Mouse (Mus musculus): ENCODE results near the gene Loxl3. TPM values are rescaled to one million over a fixed set of nuclear protein-coding genes. Genes with fewer than 3 reads are reported as not detected.

The Loxl3 gene
- polyA plus RNA-seq, 1 experiment from 2014 or later = 12.8 TPM

DNA sequence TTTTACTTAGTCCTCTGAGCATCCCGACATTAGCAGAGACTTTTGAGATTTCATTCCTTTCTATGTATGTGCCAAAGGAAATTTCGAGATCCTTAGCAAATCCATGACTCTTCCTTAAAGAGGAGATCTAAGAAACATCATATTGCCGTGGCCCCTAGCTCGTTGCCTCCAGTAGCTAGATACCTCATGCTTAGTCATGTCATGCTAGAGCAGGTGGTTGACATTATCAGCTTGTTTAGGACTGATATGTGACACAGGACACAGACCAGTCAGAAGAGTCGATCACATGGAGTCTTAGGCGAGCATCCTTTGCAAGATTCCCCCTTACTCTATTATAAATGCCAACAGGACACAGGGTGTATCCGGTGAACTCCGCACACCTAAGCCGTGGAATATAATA, 11.0 kb upstream of the Loxl3 start:
- H3K27ac ChIP-seq = no peak overlapping the region
- no peak for DNase-seq (ENCODE audit: low spot score)
- no peaks in the 10 kb centered on the region for H3K36me3 ChIP-seq
- peaks cover 13% of the 10 kb centered on the region for H3K4me1 ChIP-seq
- no peak overlapping the region for H3K4me3 ChIP-seq
- H3K9me3 ChIP-seq (replicated peaks) = no peaks in the 10 kb centered on the region
- WGBS = 87% methylated on average over 9 of the region's 9 CpGs
- peaks cover 12% of the 10 kb centered on the region for H3K27me3 ChIP-seq (ENCODE audit: low read depth, poor library complexity, severe bottlenecking)

DNA sequence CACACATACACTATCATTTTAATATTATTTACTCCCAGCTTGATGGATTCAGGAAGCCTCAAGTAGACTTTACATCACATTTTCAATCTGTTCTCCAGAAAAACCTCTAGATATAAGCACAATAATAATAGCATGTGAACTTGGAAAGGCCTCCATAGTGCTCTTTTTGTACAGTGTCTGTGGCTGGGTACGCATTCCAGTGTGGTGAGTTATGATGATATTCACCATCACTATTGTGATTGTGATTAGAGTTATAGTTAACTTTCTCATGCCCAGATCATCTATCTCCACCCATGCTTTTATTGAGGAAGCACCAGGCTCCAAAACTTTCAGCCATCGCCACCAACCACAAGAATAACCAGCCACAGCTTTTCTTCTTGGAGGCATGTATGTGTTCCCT, 10.2 kb upstream of the Loxl3 start:
- Histone ChIP-seq H3K4me1 (peaks cover 14% of the 10 kb centered on the region), H3K9me3 (replicated peaks) (no peaks in the 10 kb centered on the region), H3K27ac (no peak overlapping the region), H3K36me3 (no peaks in the 10 kb centered on the region), H3K27me3 (ENCODE audit: low read depth, poor library complexity, severe bottlenecking) (peaks cover 20% of the 10 kb centered on the region), H3K4me3 (no peak overlapping the region)
- 98% methylated on average over 2 of the region's 2 CpGs for WGBS
- DNase-seq (ENCODE audit: low spot score) = no peak

DNA sequence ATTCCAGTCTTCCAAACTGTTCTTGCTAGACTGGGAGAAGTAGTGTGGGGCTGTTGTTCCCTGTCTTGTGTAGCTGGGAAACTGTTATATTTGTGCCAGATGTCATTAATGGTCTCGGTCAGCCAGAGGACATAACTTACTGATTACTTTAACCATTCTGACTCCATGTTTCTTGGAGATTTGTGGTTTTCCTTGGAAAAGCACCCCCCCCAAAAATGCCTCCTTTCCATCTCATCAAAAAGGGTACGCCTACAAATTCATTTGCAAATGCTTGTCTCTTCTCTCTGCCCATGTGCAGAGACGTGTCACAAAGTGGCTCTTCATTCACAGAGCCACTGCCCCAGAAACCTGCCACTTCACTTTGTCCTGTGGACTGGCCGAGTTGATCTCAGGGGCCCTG, 9.6 kb upstream of the Loxl3 start:
- Histone ChIP-seq H3K36me3 (no peaks in the 10 kb centered on the region), H3K27ac (no peak overlapping the region), H3K9me3 (replicated peaks) (no peaks in the 10 kb centered on the region), H3K27me3 (ENCODE audit: low read depth, poor library complexity, severe bottlenecking) (peaks cover 26% of the 10 kb centered on the region), H3K4me1 (peaks cover 14% of the 10 kb centered on the region), H3K4me3 (no peak overlapping the region)
- DNase-seq (ENCODE audit: low spot score) = no peak
- 78% methylated on average over 4 of the region's 4 CpGs for WGBS

DNA sequence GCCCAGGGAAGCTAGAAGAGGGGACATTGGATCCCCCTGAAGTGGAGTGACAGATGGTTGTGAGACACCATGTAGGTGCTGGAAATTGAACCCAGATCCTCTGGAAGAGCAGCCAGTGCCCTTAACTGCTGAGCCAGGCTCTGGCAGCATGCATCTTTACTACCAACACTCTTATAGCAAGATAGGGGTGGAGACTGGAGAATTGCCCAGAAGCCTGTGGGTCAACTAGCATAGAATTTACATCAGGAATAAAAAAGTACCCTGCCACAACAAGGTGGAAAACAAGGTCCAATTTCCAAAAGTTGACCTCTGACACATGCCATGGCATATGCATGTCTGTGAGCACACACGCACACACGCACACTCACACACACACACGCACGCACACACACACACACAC, 8.8 kb upstream of the Loxl3 start:
- DNase-seq (ENCODE audit: low spot score) = no peak
- Histone ChIP-seq H3K9me3 (replicated peaks) (no peaks in the 10 kb centered on the region), H3K27me3 (ENCODE audit: low read depth, poor library complexity, severe bottlenecking) (peaks cover 34% of the 10 kb centered on the region), H3K4me3 (no peak overlapping the region), H3K36me3 (no peaks in the 10 kb centered on the region), H3K4me1 (peaks cover 14% of the 10 kb centered on the region), H3K27ac (no peak overlapping the region)
- 86% methylated on average over 4 of the region's 4 CpGs for WGBS

DNA sequence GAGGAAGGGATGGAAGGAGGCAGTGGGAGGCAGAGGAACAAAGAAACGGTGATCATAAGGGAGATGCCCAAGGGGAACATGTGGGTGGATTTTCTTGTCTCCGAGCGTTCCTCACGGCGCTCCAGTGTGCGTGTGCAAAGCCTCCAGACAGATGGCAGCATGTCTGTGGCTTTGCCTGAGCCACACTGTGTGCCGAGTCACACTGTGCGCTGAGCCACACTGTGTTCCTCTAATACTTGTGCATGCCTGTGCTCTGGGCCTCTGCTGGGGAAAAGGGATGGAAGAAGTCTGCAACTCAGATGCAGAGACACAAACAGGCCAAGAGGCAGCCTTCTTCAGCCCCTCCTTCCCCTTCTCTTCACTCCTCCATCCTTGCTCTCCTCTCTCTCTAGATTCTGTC, 6.7 kb upstream of the Loxl3 start:
- H3K4me3 ChIP-seq = no peak overlapping the region
- no peaks in the 10 kb centered on the region for H3K36me3 ChIP-seq
- H3K27me3 ChIP-seq (ENCODE audit: low read depth, poor library complexity, severe bottlenecking) = peaks cover 55% of the 10 kb centered on the region
- 84% methylated on average over 8 of the region's 8 CpGs for WGBS
- peak overlapping the region; percentile 43 for H3K27ac ChIP-seq
- peaks cover 23% of the 10 kb centered on the region for H3K4me1 ChIP-seq
- no peaks in the 10 kb centered on the region for H3K9me3 ChIP-seq (replicated peaks)
- DNase-seq (ENCODE audit: low spot score) = no peak

DNA sequence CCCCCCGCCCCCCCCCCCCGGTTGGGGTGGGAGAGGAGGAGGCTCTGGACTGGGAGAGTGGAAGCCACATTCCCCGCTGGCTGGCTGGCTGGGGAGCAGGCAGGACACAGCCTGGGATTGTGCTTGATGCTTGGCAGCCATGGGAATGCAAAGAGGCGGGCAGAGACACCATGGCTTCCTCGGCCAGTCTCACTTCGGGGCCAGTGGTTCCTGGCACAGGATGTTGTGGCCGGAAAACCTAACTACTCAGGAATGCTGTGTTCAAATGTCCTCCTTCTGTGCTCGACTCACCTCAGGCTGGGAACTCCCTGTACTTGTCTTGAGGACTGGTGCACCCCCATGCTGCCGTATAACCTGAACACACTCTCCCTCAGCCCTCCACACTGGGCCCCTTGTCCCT, 6.3 kb upstream of the Loxl3 start:
- Histone ChIP-seq H3K4me3 (no peak overlapping the region), H3K4me1 (peaks cover 28% of the 10 kb centered on the region), H3K9me3 (replicated peaks) (no peaks in the 10 kb centered on the region), H3K27me3 (ENCODE audit: low read depth, poor library complexity, severe bottlenecking) (peaks cover 59% of the 10 kb centered on the region), H3K36me3 (no peaks in the 10 kb centered on the region), H3K27ac (peak overlapping the region; percentile 43)
- 54% methylated on average over 7 of the region's 9 CpGs for WGBS
- no peak for DNase-seq (ENCODE audit: low spot score)

DNA sequence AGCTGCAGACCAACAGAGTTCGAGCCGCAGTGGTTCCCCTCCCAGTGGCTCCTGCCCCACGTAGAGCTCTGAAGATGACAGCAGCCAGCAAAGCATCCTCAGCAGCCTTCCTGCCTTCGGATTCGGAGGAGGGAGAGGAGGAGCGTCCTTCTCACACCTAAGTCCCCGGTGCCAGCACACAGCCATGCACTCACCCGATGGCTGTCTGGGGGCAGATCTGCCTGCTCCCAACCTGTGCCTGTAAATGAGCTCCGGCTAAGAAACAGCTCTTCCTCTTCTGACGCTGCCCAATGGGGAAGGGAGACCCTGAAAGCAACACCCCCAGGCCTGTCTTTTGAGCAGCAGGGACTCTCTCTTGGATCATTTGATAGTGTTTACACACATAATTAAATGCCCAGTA, 4.2 kb upstream of the Loxl3 start:
- WGBS = 16% methylated on average over 10 of the region's 10 CpGs
- Histone ChIP-seq H3K36me3 (no peaks in the 10 kb centered on the region), H3K27ac (no peak overlapping the region), H3K27me3 (ENCODE audit: low read depth, poor library complexity, severe bottlenecking) (peaks cover 64% of the 10 kb centered on the region), H3K4me3 (no peak overlapping the region), H3K4me1 (peaks cover 41% of the 10 kb centered on the region), H3K9me3 (replicated peaks) (no peaks in the 10 kb centered on the region)
- no peak for DNase-seq (ENCODE audit: low spot score)

DNA sequence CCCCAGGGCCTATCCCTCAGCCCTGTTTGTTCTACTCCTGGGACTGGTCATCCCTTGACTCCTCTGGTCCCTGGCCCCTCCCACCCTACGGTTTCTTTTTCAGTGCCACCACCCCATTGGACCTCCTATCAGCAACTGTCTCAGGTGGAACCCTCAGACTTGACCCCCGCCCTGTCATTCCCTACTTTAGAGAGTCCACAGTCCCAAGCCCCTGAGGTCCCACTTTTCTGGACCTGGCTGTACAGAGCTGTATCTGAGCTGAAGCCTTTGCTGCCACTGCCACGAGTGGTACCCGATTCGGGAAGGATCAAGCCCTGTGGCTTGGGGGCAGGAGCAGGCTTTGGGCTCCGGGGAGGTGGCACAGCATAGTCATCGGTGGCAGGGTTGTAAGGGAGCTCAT, 2.9 kb upstream of the Loxl3 start:
- Histone ChIP-seq H3K4me1 (peaks cover 49% of the 10 kb centered on the region), H3K36me3 (no peaks in the 10 kb centered on the region), H3K27ac (no peak overlapping the region), H3K4me3 (no peak overlapping the region), H3K9me3 (replicated peaks) (no peaks in the 10 kb centered on the region), H3K27me3 (ENCODE audit: low read depth, poor library complexity, severe bottlenecking) (peaks cover 78% of the 10 kb centered on the region)
- DNase-seq (ENCODE audit: low spot score) = no peak
- 62% methylated on average over 7 of the region's 7 CpGs for WGBS

DNA sequence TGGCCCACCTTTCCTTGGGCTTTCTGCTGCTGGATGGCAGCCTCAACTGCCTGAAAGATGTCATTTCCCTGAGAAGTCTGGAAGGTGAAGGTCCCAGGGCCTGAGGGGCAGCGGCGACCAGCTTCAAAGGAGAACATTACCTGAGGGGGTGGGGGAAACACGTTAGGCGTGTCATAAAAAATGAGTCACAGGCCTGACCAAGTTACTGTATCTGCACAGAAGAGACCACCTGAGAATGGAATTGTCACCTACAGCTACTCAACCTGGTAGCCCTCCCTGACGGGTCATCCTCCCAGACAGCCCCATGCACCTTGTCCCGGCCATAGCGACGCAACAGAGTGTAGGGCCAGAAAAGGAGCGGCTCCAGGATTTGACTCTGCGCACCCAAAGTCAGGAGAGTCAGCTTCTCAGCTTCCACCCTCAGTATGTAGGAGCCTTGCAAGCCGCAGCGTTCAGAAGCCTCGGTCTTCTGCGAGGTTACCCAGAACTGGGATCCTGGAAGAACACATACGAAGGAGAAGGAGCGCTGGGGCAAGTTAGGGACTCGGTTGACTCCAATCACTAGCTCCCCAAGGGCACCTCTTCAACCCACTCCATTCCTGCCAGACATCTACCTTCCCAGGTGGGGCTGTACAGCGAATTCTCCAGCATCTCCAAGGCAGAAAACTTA, 1.9 kb upstream of the Loxl3 start:
- Histone ChIP-seq H3K4me3 (peak overlapping the region; percentile 66), H3K27ac (peak overlapping the region; percentile 88; the same call in 1 of the 2 replicates), H3K27me3 (ENCODE audit: low read depth, poor library complexity, severe bottlenecking) (peaks cover 83% of the 10 kb centered on the region), H3K9me3 (replicated peaks) (no peaks in the 10 kb centered on the region), H3K36me3 (no peaks in the 10 kb centered on the region), H3K4me1 (peaks cover 49% of the 10 kb centered on the region)
- DNase-seq (ENCODE audit: low spot score) = no peak
- 14% methylated on average over 18 of the region's 18 CpGs for WGBS

DNA sequence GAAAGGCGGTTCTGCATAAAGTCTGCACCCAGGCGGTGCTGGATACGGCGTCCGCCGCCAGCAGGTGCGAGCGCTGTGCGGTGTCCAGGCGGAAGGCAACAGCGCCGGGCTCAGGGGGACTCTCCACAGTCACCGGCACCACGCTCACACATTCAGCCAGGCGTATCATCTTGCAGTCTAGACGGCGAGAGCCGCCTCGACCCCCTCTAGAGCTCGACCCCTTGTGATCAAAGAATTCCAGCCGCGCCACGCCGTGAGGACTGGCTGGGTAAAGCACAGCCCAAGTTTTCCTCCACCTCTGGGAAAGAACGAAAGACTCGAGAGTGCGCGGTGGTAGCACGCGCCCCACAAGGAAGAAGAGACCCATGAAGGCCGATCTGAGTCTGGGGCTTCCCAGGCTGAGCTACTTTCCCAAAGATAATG, 1.2 kb upstream of the Loxl3 start:
- Histone ChIP-seq H3K4me1 (peaks cover 43% of the 10 kb centered on the region), H3K27me3 (ENCODE audit: low read depth, poor library complexity, severe bottlenecking) (peaks cover 83% of the 10 kb centered on the region), H3K9me3 (replicated peaks) (no peaks in the 10 kb centered on the region), H3K36me3 (no peaks in the 10 kb centered on the region), H3K27ac (peak overlapping the region; percentile 88), H3K4me3 (peak overlapping the region; percentile 66)
- WGBS = under 1% methylated on average over 31 of the region's 31 CpGs
- DNase-seq (ENCODE audit: low spot score) = peak; percentile 74

DNA sequence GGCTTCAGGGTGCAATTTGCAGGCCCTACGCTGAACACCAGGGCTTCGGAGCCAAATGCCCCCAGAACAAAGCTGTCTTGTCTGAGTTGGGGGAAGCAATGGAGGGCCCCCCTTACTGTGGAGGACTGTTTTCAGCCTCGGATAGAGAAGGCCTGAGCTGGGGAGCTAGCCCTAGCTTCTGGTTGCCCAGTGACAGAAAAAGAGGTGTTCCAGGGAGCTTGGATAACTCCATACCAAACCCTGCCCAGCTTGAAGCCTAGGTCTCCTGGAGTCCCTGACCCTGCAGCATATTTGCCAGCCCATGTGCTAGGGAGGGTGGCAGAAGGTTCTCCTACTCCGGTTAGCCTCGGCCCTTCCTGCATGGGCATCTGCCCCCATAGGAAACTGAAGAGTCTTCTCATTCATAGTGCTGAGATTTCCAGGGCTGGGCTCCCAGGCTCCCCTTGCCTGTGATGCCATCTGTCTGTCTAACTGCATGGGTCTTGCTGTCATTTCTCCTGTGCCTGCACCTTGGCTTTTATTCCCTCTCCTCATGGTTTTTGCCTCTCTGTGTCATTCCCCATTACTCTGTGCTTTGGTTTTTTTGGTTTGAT, 586 bp downstream of the Loxl3 start:
- WGBS = 17% methylated on average over 5 of the region's 5 CpGs
- H3K27me3 ChIP-seq (ENCODE audit: low read depth, poor library complexity, severe bottlenecking) = peaks cover 72% of the 10 kb centered on the region
- H3K9me3 ChIP-seq (replicated peaks) = no peaks in the 10 kb centered on the region
- H3K36me3 ChIP-seq = no peaks in the 10 kb centered on the region
- peak; percentile 38 for DNase-seq (ENCODE audit: low spot score)
- peak overlapping the region; percentile 88 for H3K27ac ChIP-seq
- H3K4me3 ChIP-seq = peak overlapping the region; percentile 66
- peaks cover 49% of the 10 kb centered on the region for H3K4me1 ChIP-seq

DNA sequence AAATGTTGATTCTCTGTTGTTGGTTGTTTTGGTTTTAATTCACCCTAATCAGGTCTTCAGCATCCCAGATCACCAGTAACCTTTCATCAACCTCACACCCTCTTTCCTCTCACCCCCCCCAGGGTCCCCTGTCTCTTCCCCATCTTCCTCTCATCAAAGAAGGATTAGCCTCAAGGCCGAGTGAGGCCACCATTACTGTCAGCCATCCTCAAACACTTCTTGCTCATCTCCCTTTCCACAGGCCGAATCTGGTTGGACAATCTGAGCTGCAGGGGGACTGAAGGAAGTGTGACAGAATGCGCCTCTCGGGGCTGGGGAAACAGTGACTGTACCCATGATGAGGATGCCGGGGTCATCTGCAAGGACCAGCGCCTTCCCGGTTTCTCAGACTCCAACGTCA, 3.2 kb downstream of the Loxl3 start:
- H3K27me3 ChIP-seq (ENCODE audit: low read depth, poor library complexity, severe bottlenecking) = peaks cover 49% of the 10 kb centered on the region
- WGBS = 72% methylated on average over 8 of the region's 8 CpGs
- H3K4me1 ChIP-seq = peaks cover 41% of the 10 kb centered on the region
- H3K27ac ChIP-seq = no peak overlapping the region
- DNase-seq (ENCODE audit: low spot score) = no peak
- no peak overlapping the region for H3K4me3 ChIP-seq
- no peaks in the 10 kb centered on the region for H3K9me3 ChIP-seq (replicated peaks)
- H3K36me3 ChIP-seq = no peaks in the 10 kb centered on the region

DNA sequence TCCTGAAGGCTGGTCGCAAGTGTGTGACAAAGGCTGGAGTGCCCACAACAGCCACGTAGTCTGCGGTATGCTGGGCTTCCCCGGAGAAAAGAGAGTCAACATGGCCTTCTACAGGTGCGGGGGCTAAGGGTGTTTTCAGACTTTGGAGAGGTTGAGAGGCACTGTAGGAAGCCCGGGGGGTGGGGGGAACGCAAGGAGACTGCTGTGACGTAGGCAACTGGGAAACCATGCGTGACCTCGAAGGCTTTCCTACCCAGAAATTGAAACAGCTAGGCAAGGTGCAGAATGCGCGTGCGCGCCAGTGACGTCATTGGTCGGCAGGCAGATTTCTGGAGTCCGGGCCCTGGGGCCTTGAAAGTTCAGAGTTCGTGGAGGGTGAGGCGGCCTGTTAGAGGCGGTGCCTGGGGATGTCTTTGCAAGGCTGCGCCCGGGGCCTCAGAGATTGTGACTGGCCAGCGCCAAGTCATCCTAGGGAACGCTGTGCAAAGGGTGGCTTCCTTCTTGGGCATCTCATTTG, 4.6 kb downstream of the Loxl3 start:
- H3K4me1 ChIP-seq = peaks cover 36% of the 10 kb centered on the region
- DNase-seq (ENCODE audit: low spot score) = peak; percentile 94
- peaks cover 42% of the 10 kb centered on the region for H3K27me3 ChIP-seq (ENCODE audit: low read depth, poor library complexity, severe bottlenecking)
- WGBS = 9% methylated on average over 24 of the region's 24 CpGs
- peak overlapping the region; percentile 32 for H3K4me3 ChIP-seq
- no peaks in the 10 kb centered on the region for H3K36me3 ChIP-seq
- peak overlapping the region; percentile 58 for H3K27ac ChIP-seq
- H3K9me3 ChIP-seq (replicated peaks) = no peaks in the 10 kb centered on the region
